Mouse (Mus musculus) layer of hippocampus, adult 9-11 months (tissue): ENCODE measurements around the gene 2310039H08Rik.

Source experiments
- DNase-seq: peaks from one replicate; pipeline ENCODE4 v3.0.0; 2022

Gene 2310039H08Rik

GRCm38 (mm10) chr17:46813637-46814036, 41.2 kb downstream of the 2310039H08Rik start:
- no peak for DNase-seq

DNA sequence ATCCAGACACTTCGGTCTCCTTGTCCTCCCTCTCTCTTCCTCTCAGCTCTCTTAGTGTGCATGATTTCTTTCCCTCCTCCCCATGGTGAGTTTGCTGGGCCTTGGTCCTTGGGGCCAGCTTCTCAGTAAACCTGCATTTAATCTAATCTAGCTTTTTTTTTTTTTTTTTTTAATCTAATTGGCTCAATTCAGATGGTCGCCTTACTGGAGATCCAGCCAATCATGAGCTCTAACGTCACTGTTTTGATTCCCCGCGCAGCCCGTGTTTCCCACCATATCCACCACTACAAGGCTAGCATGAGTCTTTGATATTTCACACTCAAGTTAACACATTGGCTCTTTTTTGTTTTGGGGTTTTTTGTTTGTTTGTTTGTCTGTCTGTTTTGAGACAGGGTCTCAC, 42.1 kb downstream of the 2310039H08Rik start:
- no peak for DNase-seq

- DNase-seq: no peak
Observed at GRCm38 (mm10) chr17:46816306-46816705, 43.9 kb downstream of the 2310039H08Rik start.

GRCm38 (mm10) chr17:46817734-46818158, 45.3 kb downstream of the 2310039H08Rik start:
- no peak for DNase-seq

GRCm38 (mm10) chr17:46820628-46821027, 48.2 kb downstream of the 2310039H08Rik start:
- no peak for DNase-seq
